Mouse (Mus musculus): ENCODE data around the gene Nr4a1.

- no peak for TF ChIP-seq CTCF (IDR thresholded peaks at IDR 0.05; ENCODE audit: low read depth)
- TF ChIP-seq EP300 (IDR thresholded peaks at IDR 0.05; ENCODE audit: low read depth) = no peak
These were observed 1.9 kb downstream of the Nr4a1 start for GRCm38 (mm10) chr15:101255842-101256462.
